Mouse (Mus musculus): ENCODE data around the gene Grap. TPM values are rescaled to one million over a fixed set of nuclear protein-coding genes. Genes with fewer than 3 reads are reported as not detected.

The Grap gene
- polyA plus RNA-seq, 1 experiment from 2014 or later: 5.9 TPM

GRCm38 (mm10) chr11:61676216-61676854 lies 23.3 kb downstream of the Grap start:
- H3K27me3 ChIP-seq (ENCODE audit: control insufficient read depth, insufficient read depth, low read length): no peaks in the 10 kb centered on the region
- ATAC-seq (replicated peaks; ENCODE audit: low FRiP score) (no peak), DNase-seq (ENCODE audit: low spot score) (no peak)
- H3K36me3 ChIP-seq (ENCODE audit: control insufficient read depth, insufficient read depth, low read length): no peaks in the 10 kb centered on the region
- no peak overlapping the region for H3K4me2 ChIP-seq (ENCODE audit: low read depth, low read length, severe bottlenecking)
- H3K27ac ChIP-seq (ENCODE audit: low read depth, low read length): no peak overlapping the region
- no peak overlapping the region for H3K4me3 ChIP-seq (ENCODE audit: low read depth, low read length)
- H3K9me3 ChIP-seq (ENCODE audit: control insufficient read depth, low read length): no peaks in the 10 kb centered on the region
- H3K9ac ChIP-seq (ENCODE audit: low read length): no peak overlapping the region
- WGBS: 74% methylated on average over 7 of the region's 7 CpGs
- peaks cover 9% of the 10 kb centered on the region; the same call in 1 of the 2 replicates for H3K4me1 ChIP-seq (replicated peaks; ENCODE audit: control insufficient read depth, insufficient read depth, low read length)

GRCm38 (mm10) chr11:61677709-61678108 lies 24.6 kb downstream of the Grap start:
- Histone ChIP-seq H3K4me3 (ENCODE audit: low read depth, low read length) (no peak overlapping the region), H3K9ac (ENCODE audit: low read length) (no peak overlapping the region), H3K36me3 (ENCODE audit: control insufficient read depth, insufficient read depth, low read length) (no peaks in the 10 kb centered on the region), H3K27me3 (ENCODE audit: control insufficient read depth, insufficient read depth, low read length) (no peaks in the 10 kb centered on the region), H3K4me2 (ENCODE audit: low read depth, low read length, severe bottlenecking) (no peak overlapping the region), H3K27ac (ENCODE audit: low read depth, low read length) (no peak overlapping the region), H3K4me1 (replicated peaks; ENCODE audit: control insufficient read depth, insufficient read depth, low read length) (peaks cover 9% of the 10 kb centered on the region; the same call in 1 of the 2 replicates), H3K9me3 (ENCODE audit: control insufficient read depth, low read length) (no peaks in the 10 kb centered on the region)
- no peak for ATAC-seq (replicated peaks; ENCODE audit: low FRiP score)
- WGBS: 86% methylated on average over 4 of the region's 4 CpGs
- DNase-seq (ENCODE audit: low spot score): no peak

GRCm38 (mm10) chr11:61679091-61679866 lies 26.2 kb downstream of the Grap start:
- no peak overlapping the region for H3K4me3 ChIP-seq (ENCODE audit: low read depth, low read length)
- peaks cover 13% of the 10 kb centered on the region for H3K27me3 ChIP-seq (ENCODE audit: control insufficient read depth, insufficient read depth, low read length)
- H3K4me2 ChIP-seq (ENCODE audit: low read depth, low read length, severe bottlenecking): no peak overlapping the region
- H3K36me3 ChIP-seq (ENCODE audit: control insufficient read depth, insufficient read depth, low read length): no peaks in the 10 kb centered on the region
- ATAC-seq (replicated peaks; ENCODE audit: low FRiP score) (no peak), DNase-seq (ENCODE audit: low spot score) (no peak)
- H3K27ac ChIP-seq (ENCODE audit: low read depth, low read length): no peak overlapping the region
- no peak overlapping the region for H3K9ac ChIP-seq (ENCODE audit: low read length)
- peaks cover 12% of the 10 kb centered on the region; the same call in 1 of the 2 replicates for H3K4me1 ChIP-seq (replicated peaks; ENCODE audit: control insufficient read depth, insufficient read depth, low read length)
- H3K9me3 ChIP-seq (ENCODE audit: control insufficient read depth, low read length): no peaks in the 10 kb centered on the region
- 70% methylated on average over 4 of the region's 4 CpGs for WGBS

- no peak within 1 kb of the TSS for H3K9ac ChIP-seq (ENCODE audit: low read length)
- DNase-seq (ENCODE audit: low spot score) (peak; percentile 86), ATAC-seq (replicated peaks; ENCODE audit: low FRiP score) (peak; percentile 71)
- no peaks in the 10 kb centered on the region for H3K36me3 ChIP-seq (ENCODE audit: control insufficient read depth, insufficient read depth, low read length)
- H3K4me1 ChIP-seq (replicated peaks; ENCODE audit: control insufficient read depth, insufficient read depth, low read length): 0 out of 2 replicates have a peak, but pooled peaks cover 5% of the 10 kb centered on the region
- no peak within 1 kb of the TSS for H3K27ac ChIP-seq (ENCODE audit: low read depth, low read length)
- H3K4me3 ChIP-seq (ENCODE audit: low read depth, low read length): peak within 1 kb of the TSS; percentile 35
- peaks cover 24% of the 10 kb centered on the region for H3K27me3 ChIP-seq (ENCODE audit: control insufficient read depth, insufficient read depth, low read length)
- H3K4me2 ChIP-seq (ENCODE audit: low read depth, low read length, severe bottlenecking): peak within 1 kb of the TSS; percentile 54
- WGBS: under 1% methylated on average over 72 of the region's 76 CpGs
- H3K9me3 ChIP-seq (ENCODE audit: control insufficient read depth, low read length): no peaks in the 10 kb centered on the region
Observed at GRCm38 (mm10) chr11:61683907-61684731, 31.1 kb downstream of the Grap start, which contains the start of gene Fam83g. Gene Fam83g (plus strand): TSS chr11:61684091.

GRCm38 (mm10) chr11:61685119-61685725 lies 32.2 kb downstream of the Grap start:
- 0 out of 2 replicates have a peak, but pooled peaks cover 5% of the 10 kb centered on the region for H3K4me1 ChIP-seq (replicated peaks; ENCODE audit: control insufficient read depth, insufficient read depth, low read length)
- no peak overlapping the region for H3K9ac ChIP-seq (ENCODE audit: low read length)
- no peak for DNase-seq (ENCODE audit: low spot score)
- H3K27ac ChIP-seq (ENCODE audit: low read depth, low read length): no peak overlapping the region
- H3K4me2 ChIP-seq (ENCODE audit: low read depth, low read length, severe bottlenecking): no peak overlapping the region
- 83% methylated on average over 8 of the region's 8 CpGs for WGBS
- ATAC-seq (replicated peaks; ENCODE audit: low FRiP score): no peak
- H3K9me3 ChIP-seq (ENCODE audit: control insufficient read depth, low read length): no peaks in the 10 kb centered on the region
- no peaks in the 10 kb centered on the region for H3K36me3 ChIP-seq (ENCODE audit: control insufficient read depth, insufficient read depth, low read length)
- peaks cover 24% of the 10 kb centered on the region for H3K27me3 ChIP-seq (ENCODE audit: control insufficient read depth, insufficient read depth, low read length)
- no peak overlapping the region for H3K4me3 ChIP-seq (ENCODE audit: low read depth, low read length)

- no peak overlapping the region for H3K27ac ChIP-seq (ENCODE audit: low read depth, low read length)
- H3K9me3 ChIP-seq (ENCODE audit: control insufficient read depth, low read length): no peaks in the 10 kb centered on the region
- H3K4me1 ChIP-seq (replicated peaks; ENCODE audit: control insufficient read depth, insufficient read depth, low read length): 0 out of 2 replicates have a peak, but pooled peaks cover 5% of the 10 kb centered on the region
- peaks cover 24% of the 10 kb centered on the region for H3K27me3 ChIP-seq (ENCODE audit: control insufficient read depth, insufficient read depth, low read length)
- 76% methylated on average over 2 of the region's 2 CpGs for WGBS
- no peak overlapping the region for H3K4me2 ChIP-seq (ENCODE audit: low read depth, low read length, severe bottlenecking)
- no peak for DNase-seq (ENCODE audit: low spot score)
- no peaks in the 10 kb centered on the region for H3K36me3 ChIP-seq (ENCODE audit: control insufficient read depth, insufficient read depth, low read length)
- no peak overlapping the region for H3K9ac ChIP-seq (ENCODE audit: low read length)
- no peak for ATAC-seq (replicated peaks; ENCODE audit: low FRiP score)
- H3K4me3 ChIP-seq (ENCODE audit: low read depth, low read length): no peak overlapping the region
Observed at GRCm38 (mm10) chr11:61686141-61686540, 33.1 kb downstream of the Grap start.

- H3K27ac ChIP-seq (ENCODE audit: low read depth, low read length): no peak overlapping the region
Observed at GRCm38 (mm10) chr11:61686906-61687453, 33.9 kb downstream of the Grap start.

GRCm38 (mm10) chr11:61687595-61687994 lies 34.5 kb downstream of the Grap start:
- H3K9me3 ChIP-seq (ENCODE audit: control insufficient read depth, low read length): no peaks in the 10 kb centered on the region
- no peak overlapping the region for H3K4me3 ChIP-seq (ENCODE audit: low read depth, low read length)
- DNase-seq (ENCODE audit: low spot score) (no peak), ATAC-seq (replicated peaks; ENCODE audit: low FRiP score) (no peak)
- 65% methylated on average over 2 of the region's 2 CpGs for WGBS
- peaks cover 24% of the 10 kb centered on the region for H3K27me3 ChIP-seq (ENCODE audit: control insufficient read depth, insufficient read depth, low read length)
- H3K9ac ChIP-seq (ENCODE audit: low read length): no peak overlapping the region
- H3K4me1 ChIP-seq (replicated peaks; ENCODE audit: control insufficient read depth, insufficient read depth, low read length): 0 out of 2 replicates have a peak, but pooled peaks cover 5% of the 10 kb centered on the region
- H3K4me2 ChIP-seq (ENCODE audit: low read depth, low read length, severe bottlenecking): no peak overlapping the region
- no peak overlapping the region for H3K27ac ChIP-seq (ENCODE audit: low read depth, low read length)
- no peaks in the 10 kb centered on the region for H3K36me3 ChIP-seq (ENCODE audit: control insufficient read depth, insufficient read depth, low read length)

More at GRCm38 (mm10) chr11:61686906-61687453, 33.9 kb downstream of the Grap start:
- DNase-seq (ENCODE audit: low spot score): no peak
- Histone ChIP-seq H3K4me1 (replicated peaks; ENCODE audit: control insufficient read depth, insufficient read depth, low read length) (0 out of 2 replicates have a peak, but pooled peaks cover 5% of the 10 kb centered on the region), H3K4me3 (ENCODE audit: low read depth, low read length) (no peak overlapping the region), H3K9me3 (ENCODE audit: control insufficient read depth, low read length) (no peaks in the 10 kb centered on the region), H3K4me2 (ENCODE audit: low read depth, low read length, severe bottlenecking) (no peak overlapping the region), H3K27me3 (ENCODE audit: control insufficient read depth, insufficient read depth, low read length) (peaks cover 24% of the 10 kb centered on the region), H3K36me3 (ENCODE audit: control insufficient read depth, insufficient read depth, low read length) (no peaks in the 10 kb centered on the region), H3K9ac (ENCODE audit: low read length) (no peak overlapping the region)
- no peak for ATAC-seq (replicated peaks; ENCODE audit: low FRiP score)
- 52% methylated on average over 10 of the region's 10 CpGs for WGBS
